Mouse (Mus musculus) brain, embryonic 14.5 days (tissue): ENCODE measurements at regions not wholly inside any gene's neighbourhood (a gene's known extent, or its start where the extent isn't known, plus 50 kb on each side); places are given as distances from the start of the nearest gene placed in this dataset.

ENCODE experiments used
- CTCF ChIP-seq: fragments of 200-500 bp; IDR thresholded peaks from 2 replicates; pipeline ENCODE4 v1.5.1; 2012; ENCODE audit warnings: inconsistent platforms, mild to moderate bottlenecking, moderate library complexity, borderline replicate concordance; ENCODE audit not compliant: insufficient read depth, insufficient read length; ENCODE audit errors: extremely low read depth
- POLR2A ChIP-seq: fragments of 200-500 bp; IDR thresholded peaks from 2 replicates; pipeline ENCODE4 v1.6.1; 2012; ENCODE audit warnings: mild to moderate bottlenecking, inconsistent platforms, borderline replicate concordance; ENCODE audit not compliant: poor library complexity, insufficient read depth, insufficient read length, severe bottlenecking; ENCODE audit errors: extremely low read depth

GRCm38 (mm10) chr4:95120876-95121275 lies 68.9 kb upstream of the Jun start:
- TF ChIP-seq CTCF (no peak), POLR2A (no peak)
